Mouse (Mus musculus): Measurements from ENCODE around the gene Apol8. TPM values are rescaled to one million over a fixed set of nuclear protein-coding genes. Genes with fewer than 3 reads are reported as not detected.

Gene Apol8
- total RNA-seq (2023): 1 to 10 TPM; 5.1 to 8.3 TPM

GRCm38 (mm10) chr15:77756848-77757247 lies at the start of gene Apol8:
Gene Apol8, minus strand, starts transcription at chr15:77757003.

GRCm38 (mm10) chr15:77728739-77729138 lies 28.1 kb downstream of the Apol8 start, which contains the start of gene Apol9b:
Gene Apol9b, plus strand, starts transcription at chr15:77729039.

GRCm38 (mm10) chr15:77698656-77699055 lies 58.1 kb downstream of the Apol8 start, which contains the start of gene Apol7e:
Gene Apol7e, plus strand, starts transcription at chr15:77698857.

Other genes starting within 250 kb of the Apol8 start
- not detected for gene Apol11a, start 248.7 kb downstream of the Apol8 start, total RNA-seq (2023)
- not detected for gene Apol7c, start 223.7 kb downstream of the Apol8 start, total RNA-seq (2023)
- gene 1700025B11Rik, start 195.1 kb downstream of the Apol8 start, total RNA-seq (2023): not detected
- gene Apol10b, start 160.9 kb downstream of the Apol8 start, total RNA-seq (2023): not detected
- gene Gm36245, start 157.7 kb downstream of the Apol8 start, total RNA-seq (2023): not detected
- under 1 TPM; 0.64 to 0.71 TPM for gene Apol11b, start 113.7 kb downstream of the Apol8 start, total RNA-seq (2023)
- gene Apol7e, start 58.1 kb downstream of the Apol8 start, total RNA-seq (2023): not detected
- gene Apol9b, start 28.0 kb downstream of the Apol8 start, total RNA-seq (2023): not detected
- gene Myh9, start 85.2 kb upstream of the Apol8 start, total RNA-seq (2023): 1,000 to 10,000 TPM; 1,538 to 1,599 TPM
- gene Txn2, start 172.0 kb upstream of the Apol8 start, total RNA-seq (2023): 10 to 100 TPM; 68.0 to 69.7 TPM
- 10 to 100 TPM; 28.0 to 30.9 TPM for gene Foxred2, start 199.7 kb upstream of the Apol8 start, total RNA-seq (2023)
- gene Eif3d, start 213.8 kb upstream of the Apol8 start, total RNA-seq (2023): 10 to 100 TPM; 70.3 to 83.7 TPM

All from neutrophil, adult 59 days (primary cell).